Mouse (Mus musculus): ENCODE results near the gene Ranbp10.

Ranbp10 gene

DNA sequence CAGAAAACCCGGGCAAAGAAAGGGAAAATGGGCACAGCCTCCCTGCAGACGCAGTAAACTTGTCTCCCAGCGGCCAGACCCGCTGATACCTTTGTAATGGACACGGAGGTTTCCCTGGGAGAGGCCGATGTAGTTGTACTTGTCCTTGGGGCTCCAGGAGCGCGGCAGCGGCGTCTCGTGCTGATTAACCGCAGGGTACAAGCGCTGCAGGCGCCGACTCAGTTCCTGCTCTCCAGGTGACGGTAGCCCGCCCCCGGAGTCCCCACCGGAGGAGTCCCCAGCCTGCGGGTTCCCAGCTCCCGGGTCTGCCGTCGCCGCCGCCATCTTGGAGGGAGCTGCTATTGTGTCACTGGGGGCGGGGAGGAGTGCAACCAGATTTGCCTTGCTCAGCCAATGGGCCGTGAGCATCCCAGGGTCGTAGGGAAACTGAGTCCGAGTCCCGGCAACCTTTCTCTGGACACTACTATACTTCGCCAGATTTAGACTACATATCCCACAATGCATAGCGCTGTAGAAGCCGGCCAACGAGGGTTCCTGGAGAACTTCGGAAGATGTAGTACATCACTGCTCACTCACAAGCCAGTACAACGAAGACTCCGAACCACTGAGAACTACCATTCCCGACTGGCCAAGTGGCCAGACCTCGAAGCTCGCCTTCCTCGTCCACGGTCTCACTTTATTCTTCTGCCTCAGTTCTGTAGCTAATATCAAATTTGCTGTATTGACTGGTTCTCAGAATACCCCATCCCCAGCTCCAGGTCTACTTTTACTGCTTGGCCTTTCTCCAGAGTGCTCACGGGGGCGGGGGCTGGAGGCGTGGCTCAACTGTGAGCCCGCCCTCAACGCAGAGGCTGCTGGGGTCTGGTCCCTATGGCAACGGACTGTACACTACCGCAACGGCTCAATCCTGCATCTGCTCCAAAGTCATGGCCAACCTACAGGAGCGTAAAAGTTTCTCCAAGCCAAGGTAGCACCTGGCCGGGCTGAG lies at the start of gene Ranbp10, which contains the start of gene Tsnaxip1:
Gene Ranbp10 (minus strand): TSS at position 490 of the 988 bp plus-strand sequence.
Gene Tsnaxip1 (plus strand): TSS at position 871 of the 988 bp plus-strand sequence.
- in situ Hi-C loops (cut with MseI, MboI): no loop called here

DNA sequence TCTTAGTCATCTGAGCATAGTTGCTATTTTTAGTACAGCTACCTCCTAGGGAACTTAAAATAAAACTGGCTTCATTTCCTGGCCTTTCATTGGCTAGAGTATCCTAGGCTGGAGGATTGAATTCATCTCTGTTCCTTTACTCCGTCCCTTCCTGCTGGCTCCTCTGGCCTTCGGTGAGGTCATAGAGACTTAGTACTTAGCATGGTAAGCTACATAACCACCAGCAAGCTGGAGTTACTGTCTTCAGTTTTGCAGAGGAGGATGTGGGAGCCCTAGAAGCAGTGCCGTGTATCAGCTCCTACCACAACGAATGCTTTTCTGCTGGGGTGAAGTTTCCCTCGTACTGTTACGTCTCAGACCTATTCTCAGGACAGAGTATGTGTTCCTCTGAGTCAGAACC lies 47.2 kb upstream of the Ranbp10 start:
- in situ Hi-C loops (cut with MseI, MboI): no loop called here

DNA sequence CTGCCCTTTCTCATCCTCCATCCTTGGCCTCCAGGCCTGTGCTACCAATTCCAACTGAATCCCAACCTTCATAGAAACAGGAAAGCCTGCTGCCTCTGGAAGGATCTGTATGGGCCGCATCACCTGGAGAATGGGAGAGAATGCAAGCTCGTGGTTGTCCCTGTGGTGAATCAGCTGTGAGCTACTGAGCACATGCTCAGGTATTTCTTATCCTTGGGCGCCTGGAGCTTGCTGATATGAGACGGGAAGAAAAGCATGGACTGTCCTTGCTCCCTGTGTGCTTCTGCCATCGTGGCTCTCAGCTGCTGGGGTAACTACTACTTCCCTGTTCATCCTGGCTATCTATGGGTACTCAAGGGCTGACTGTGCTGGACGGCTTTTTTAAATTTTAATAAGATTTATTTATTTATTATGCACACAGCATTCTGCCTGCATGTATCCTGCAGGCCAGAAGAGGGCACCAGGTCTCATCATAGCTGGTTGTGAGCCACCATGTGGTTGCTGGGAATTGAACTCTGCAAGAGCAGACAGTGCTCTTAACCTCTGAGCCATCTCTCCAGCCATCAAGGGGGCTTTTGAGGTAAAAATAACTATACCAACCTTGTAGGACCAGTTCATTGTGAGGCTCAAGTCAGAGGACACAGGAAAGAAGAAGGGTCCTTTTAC lies 39.3 kb upstream of the Ranbp10 start:
- in situ Hi-C loops (cut with MseI, MboI): no loop called here

DNA sequence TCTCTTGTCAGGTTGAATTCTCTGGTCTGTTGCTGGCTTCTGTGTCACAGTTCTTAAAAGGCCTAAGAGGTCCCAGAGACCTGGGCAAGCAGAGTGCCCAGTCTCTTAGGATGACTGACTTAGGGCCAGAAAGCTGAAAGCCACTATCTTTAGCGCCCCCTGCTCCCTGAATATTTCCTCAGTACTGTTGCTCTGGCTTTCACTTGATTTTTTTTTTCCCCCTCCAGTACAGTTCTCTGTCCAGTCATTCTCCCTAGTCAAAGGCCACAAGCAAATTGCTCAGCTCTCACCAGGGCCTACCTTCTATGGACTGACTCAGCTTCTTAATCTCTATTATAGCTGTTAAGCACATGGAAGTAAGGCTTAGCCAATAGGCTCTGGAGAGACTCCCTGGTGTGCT lies 34.8 kb upstream of the Ranbp10 start:
- in situ Hi-C loops (cut with MseI, MboI): no loop called here

DNA sequence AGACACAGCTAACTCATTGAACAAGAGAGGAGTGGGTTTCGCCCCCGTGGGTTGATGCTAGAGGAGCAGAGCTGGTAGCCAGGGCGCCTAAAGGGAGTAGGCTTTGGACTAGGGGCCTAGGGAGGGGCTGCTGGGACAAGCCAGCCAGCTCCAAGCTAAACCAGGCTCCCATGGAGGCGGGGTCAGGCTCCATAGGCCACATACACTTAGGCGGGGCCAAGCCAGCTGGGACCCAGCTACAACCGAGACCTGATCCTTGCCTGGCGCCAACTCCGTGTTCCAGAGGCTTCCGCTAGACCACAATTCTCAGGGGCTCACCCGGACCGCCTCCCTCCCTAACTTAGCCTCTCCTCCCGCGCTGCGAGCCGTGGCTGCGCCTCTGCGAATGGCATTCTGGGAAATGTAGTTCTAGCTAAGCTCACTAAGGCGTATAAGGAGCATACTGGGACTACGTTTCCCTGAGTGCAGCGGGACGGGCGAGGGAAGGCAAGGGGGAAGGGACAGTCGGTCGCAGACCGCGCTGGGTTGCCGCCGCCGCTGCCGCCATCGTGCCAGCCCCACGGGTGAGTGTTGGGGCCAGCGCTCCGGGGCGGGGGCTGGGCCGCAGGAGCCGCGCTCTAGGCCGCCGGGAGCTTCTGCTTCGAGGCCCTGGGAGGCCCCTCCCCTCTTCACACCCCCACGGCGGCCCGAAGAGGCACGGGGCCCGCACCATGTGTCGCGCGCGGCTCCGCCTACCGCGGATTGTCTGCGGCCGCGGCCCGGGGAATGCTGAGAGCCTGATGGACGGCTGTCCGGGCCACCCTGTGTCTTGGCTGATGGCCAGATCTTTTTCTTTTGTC lies 33.2 kb upstream of the Ranbp10 start, which contains the start of gene Nutf2:
Gene Nutf2 (plus strand): TSS at position 438 of the 839 bp plus-strand sequence.
- in situ Hi-C loops (cut with MseI, MboI): no loop called here

DNA sequence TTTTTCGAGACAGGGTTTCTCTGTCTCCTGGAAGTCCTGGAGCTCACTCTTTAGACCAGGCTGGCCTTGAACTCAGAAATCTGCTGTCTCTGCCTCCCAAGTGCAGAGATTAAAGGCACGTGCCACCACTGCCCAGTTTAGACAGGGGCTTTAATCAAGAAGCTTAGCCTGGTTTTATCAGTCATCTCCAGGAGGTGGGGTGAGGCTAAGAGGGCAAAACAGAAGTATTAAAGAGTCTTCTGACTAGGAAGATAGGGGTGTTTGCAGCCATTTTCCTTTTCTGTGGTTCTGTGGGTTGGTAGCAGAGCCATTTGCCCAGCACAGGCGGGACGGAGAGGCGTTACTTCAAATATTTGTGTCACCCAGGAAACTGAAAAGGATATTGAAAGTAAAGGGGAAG lies 32.2 kb upstream of the Ranbp10 start:
- in situ Hi-C loops (cut with MseI, MboI): no loop called here

DNA sequence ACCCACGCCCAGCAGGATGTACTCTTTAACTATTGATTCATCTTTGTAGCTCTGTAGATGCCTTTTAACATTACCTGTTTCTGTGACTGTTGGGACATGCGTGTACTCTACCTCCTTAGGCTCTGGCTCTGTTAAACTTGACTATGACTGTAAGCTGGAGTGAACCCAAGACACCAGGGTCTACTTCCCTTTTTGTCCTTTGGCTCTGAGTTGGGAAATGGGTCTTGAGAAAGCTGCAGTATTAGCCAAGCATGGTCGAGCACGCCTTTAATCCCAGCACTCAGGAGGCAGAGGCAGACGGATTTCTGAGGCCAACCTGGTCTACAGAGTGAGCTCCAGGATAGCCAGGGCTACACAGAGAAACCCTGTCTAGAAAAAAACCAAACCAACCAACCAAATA lies 31.3 kb upstream of the Ranbp10 start:
- in situ Hi-C loops (cut with MseI, MboI): no loop called here

DNA sequence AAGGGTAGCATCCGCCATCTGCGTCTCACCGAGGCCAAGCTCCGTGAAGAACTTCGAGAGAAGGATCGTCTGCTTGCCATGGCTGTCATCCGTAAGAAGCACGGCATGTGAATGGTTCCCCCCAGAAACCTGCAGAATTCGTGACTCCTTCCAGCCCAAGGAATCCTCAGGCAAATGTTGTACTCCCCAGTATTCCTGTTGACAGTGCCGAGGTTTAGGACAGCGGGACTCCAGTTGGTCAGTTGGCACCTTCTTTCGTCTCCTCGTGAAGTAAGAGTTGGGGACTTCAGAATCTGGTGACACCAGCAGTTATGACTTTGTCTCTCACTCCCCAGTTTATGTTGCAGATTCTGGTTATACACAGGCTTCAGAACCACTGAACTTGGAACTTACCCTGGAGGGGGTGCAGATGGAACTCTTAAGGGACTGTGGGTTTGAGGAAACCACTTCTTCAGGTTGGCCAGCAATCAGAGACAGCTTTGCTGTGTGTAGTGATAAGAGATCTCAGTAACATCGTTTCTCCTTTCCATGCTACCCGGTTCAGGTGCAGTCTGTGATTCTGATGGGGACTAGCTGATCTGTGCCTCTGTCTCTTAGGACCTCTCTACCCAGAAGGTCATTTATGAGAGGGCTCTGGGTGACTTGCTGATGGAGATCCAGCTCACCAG lies 29.2 kb upstream of the Ranbp10 start:
- in situ Hi-C loops (cut with MseI, MboI): no loop called here

DNA sequence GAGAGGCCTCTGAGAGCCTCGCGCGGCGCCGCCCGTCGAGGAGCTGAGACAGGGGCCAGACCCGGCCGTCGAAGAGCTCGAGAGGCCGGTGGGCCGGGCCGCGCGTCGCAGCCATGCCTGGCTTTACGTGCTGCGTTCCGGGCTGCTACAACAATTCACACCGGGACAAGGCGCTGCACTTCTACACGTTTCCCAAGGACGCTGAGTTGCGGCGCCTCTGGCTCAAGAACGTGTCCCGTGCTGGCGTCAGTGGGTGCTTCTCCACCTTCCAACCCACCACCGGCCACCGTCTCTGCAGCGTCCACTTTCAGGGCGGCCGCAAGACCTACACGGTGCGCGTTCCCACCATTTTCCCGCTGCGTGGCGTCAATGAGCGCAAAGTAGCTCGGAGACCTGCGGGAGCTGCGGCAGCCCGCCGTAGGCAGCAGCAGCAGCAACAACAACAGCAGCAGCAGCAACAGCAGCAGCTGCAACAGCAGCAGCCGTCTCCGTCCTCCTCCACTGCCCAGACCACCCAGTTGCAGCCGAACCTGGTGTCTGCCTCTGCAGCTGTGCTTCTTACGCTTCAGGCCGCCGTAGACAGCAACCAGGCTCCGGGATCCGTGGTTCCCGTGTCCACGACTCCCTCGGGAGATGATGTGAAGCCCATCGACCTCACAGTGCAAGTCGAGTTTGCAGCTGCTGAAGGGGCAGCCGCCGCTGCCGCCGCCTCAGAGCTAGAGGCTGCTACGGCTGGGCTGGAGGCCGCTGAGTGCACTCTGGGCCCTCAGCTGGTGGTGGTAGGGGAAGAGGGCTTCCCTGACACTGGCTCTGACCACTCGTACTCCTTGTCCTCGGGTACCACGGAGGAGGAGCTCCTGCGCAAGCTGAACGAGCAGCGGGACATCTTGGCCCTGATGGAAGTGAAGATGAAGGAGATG lies 28.4 kb upstream of the Ranbp10 start:
- in situ Hi-C loops (cut with MseI, MboI): no loop called here

DNA sequence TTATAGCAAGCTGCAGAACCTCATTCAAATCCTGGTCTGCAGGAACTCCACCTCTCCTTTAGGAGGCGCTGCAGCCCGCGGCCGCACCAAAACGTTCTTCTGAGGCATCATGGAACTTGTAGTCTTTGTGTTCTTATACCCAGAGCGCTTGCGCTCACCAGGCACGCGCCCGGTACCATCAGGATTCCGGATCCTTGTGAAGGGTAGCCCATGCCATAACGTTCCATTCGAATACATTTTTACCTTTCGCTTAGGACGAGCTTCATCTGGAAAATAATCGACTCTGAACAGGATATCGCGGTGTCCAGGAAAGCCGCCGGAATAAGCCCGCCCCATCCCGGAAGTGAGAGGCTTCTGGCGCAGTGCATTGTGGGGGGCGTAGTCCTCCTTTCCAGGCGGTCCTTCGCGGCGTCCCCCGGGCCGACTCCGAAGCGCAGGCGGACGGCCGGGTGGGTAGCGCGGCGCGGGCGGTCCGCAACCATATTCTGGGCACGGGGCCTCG lies 27.6 kb upstream of the Ranbp10 start, which contains the start of gene Thap11:
Gene Thap11 (plus strand): TSS at position 418 of the 502 bp plus-strand sequence.
- in situ Hi-C loops (cut with MseI, MboI): no loop called here

DNA sequence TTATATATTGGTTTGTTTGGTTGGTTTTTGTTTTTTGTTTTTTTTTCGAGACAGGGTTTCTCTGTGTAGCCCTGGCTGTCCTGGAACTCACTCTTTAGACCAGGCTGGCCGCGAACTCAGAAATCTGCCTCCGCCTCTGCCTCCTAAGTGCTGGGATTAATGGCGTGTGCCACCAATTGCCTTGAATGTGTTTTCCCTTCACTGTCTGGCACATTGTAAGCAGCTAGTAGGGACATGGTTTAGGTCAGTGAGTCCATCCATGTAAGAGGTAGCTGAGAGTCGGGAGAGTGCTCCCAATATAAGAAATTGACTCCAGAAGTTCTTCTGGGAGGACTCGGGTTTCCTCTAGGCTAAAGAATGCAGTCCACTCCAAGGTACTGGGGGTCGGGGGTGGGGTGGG lies 27.2 kb upstream of the Ranbp10 start:
- in situ Hi-C loops (cut with MseI, MboI): no loop called here

DNA sequence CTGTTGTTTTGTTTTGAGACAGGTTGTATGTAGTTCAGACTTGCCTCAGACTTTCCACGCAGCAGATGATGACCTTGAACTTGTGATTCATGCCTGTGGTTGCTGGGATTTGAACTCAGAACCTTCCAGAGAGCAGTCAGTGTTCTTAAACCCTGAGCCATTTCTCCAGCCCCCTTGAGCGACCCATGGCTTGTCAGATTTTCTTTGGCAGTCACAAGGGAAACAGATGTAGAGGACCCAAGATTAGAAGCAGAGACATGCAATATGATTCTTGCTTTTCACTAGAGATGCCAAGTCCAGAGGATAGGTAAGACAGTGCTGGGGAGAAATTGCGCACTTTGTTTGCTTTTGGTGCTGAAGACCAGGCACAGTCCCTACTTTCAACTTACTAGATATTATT lies 26.0 kb upstream of the Ranbp10 start, which contains the start of gene Cenpt:
Gene Cenpt (minus strand): TSS at position 101 of the 400 bp plus-strand sequence.
- in situ Hi-C loops (cut with MseI, MboI): no loop called here

DNA sequence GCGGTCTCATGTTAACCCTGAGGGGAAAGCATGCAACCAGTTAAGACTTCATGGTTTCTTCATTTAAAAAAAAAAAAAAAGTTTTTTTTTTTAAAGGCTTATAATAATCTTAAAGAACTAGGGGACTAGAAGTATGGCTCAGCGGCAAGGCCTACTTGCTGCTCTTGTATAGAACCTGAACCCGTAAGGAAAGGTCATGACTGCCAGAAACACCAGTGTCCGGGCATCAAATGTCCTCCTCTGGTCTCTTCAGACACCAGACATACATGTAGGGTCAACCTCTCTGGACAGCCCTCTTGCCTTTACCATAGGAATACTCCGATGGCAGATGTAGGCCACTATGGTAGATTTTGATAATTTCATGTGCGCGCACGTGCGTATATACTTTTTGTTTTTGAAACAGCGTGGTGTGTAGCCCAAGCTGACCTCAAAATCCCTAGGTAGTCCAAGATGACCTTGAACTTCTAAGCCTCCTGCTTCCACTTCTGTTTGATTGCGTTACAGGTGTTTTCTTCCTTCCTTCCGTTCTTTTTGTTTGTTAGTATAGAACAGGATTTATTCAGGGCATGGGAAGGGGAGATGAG lies 25.1 kb upstream of the Ranbp10 start:
- in situ Hi-C loops (cut with MseI, MboI): no loop called here

DNA sequence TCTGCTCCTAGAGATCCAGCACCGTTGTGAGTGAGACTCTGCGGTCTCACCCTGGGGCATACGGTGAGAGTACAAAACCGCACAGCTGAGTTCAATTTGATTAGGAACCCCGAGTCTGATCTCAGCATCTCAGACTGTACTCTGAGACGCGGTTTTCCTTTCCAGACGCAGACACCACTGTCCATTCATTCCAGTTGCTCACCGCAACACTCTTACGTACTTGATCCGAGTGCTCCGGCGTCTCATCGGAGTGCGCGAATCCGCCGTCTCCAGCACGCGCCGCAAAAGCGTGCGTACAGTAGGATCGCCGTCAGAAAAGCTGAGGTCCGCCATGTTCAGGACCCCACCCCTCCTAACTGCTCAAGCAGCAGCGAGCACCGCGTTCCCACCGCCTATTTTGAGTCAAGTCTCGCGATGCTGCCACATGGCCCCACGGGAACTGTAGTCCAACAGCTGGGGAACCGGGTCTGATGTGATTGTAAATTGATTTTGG lies 24.5 kb upstream of the Ranbp10 start:
- in situ Hi-C loops (cut with MseI, MboI): no loop called here

DNA sequence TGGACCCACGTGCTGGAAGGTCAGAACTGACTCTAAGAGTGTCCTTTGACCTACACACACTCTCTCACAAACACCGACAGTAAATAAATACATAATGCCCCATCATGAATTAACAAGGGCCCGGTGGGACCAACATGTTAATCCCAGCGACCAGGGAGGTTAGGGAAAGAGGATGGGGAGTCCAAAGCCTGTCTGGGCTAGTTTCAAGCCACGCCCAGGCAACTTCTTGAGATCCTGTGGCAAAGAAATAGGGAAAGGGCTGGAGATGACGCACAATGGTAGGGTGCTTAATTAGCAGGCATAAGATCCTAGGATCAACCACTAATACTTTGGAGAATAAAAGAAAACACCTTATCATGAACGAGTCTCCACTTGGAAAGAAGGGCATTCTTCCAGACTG lies 23.5 kb upstream of the Ranbp10 start:
- in situ Hi-C loops (cut with MseI, MboI): no loop called here

DNA sequence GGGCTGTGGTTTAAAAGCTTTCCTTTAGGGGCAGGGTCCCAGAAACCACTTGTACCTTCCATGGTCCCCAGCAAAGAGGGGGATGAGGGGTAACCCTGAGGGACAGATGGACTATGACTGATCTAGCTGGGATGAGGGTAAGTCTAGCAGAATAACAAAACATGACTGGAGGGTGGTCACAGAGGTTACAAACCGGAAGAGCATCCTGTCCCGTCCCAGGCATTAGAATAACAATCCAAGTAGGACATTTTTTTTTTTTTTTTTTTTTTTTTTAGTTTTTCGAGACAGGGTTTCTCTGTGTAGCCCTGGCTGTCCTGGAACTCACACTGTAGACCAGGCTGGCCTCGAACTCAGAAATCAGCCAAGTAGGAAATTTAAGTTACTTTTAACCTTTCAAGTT lies 22.9 kb upstream of the Ranbp10 start:
- in situ Hi-C loops (cut with MseI, MboI): no loop called here

DNA sequence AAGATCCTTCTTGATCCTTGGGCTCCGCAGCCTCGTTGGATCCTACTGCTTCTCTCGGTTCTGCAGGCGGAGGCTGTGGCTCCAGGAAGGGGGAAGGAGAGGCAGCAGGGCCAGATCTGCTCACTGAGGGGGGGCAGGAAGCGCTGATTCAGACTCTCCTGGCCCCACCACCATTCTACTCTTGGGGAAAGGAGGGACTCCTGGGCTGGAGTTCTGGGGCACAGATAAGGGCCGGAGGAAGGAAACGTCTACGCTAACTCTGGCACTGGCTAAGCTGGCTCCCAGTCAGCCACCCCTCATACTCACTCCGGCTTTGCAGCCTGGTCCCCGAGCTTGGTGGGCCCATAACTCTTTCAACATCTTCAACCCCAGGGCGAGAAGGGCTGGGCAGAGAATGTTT lies 19.5 kb upstream of the Ranbp10 start:
- in situ Hi-C loops (cut with MseI, MboI): no loop called here

DNA sequence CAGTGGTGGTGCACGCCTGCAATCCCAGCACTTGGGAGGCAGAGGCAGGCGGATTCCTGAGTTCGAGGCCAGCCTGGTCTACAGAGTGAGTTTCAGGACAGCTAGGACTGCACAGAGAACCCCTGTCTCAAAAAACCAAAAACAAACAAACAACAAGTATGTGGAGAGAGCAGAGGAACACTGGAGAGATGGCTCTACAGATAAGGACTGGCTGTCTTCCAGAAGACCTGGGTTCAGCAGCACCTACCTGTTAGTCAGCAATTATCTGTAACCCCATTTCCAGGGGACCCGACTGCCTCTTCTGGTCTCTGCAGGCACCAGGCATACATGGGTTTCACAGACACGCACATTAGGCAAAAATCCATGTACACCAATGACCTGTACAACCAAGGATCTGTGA lies 12.1 kb upstream of the Ranbp10 start:
- in situ Hi-C loops (cut with MseI, MboI): no loop called here

DNA sequence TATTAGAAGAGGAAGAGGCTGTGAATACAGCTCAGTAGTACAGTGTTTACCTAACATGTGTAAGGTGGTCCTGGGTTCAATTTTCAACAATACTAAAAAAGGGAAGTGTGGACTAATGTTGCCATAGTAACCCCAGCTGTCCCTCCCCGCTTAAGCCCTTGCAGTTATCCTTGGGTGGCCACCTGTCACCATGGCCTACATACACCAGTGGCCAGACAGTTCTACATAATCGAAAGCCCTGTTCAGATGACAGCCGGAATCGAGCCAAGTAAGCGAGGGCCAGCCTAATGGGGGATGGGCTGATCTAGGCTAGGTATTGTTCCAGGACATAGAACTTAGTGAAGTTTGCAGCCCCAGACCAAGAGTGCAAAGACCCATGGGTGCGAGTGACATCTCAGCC lies 9.8 kb upstream of the Ranbp10 start:
- in situ Hi-C loops (cut with MseI, MboI): no loop called here

Data from mouse trophoblast stem cell (cell line).